Mouse (Mus musculus): ENCODE results near the gene Frmd5.

DNA sequence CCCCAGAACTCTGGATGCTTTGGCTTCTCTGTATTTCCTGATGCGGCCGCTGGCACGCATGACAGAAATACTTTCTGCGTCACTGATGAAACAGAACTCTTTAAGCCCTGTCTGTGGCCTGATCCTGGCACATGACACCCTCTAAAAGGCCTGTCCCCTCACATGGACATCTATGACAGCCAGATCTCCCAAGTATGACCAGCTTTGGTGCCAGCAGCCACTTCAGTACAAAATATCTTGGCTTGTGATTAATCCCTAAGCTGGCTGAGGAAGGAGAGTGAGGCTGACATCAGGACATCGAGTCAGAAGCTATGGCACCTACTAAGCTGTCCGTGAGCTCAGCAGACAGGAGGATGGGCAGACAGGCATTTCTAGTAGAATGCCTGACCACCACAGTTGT is 257.3 kb downstream of the Frmd5 start:
- TF ChIP-seq POLR2A (IDR thresholded peaks at IDR 0.05; ENCODE audit: extremely low read depth, insufficient read depth, low read length), result no peak
- TF ChIP-seq CTCF (IDR thresholded peaks at IDR 0.05; ENCODE audit: extremely low read depth, insufficient read depth, low read length), result no peak
